Mouse (Mus musculus) bone marrow, adult 2 months (tissue): ENCODE results near the gene Erp29. TPM values are rescaled to one million over a fixed set of nuclear protein-coding genes. Genes with fewer than 3 reads are reported as not detected.

Experiments used
- H3K27ac ChIP-seq: fragments of 200-500 bp; 2 replicates; pipeline ENCODE4 v1.5.1; 2012; ENCODE audit warnings: low read depth, mild to moderate bottlenecking, control low read depth, inconsistent platforms, low read length; ENCODE audit not compliant: control insufficient read depth, poor library complexity, insufficient read depth
- H3K4me1 ChIP-seq: fragments of 200-500 bp; 2 replicates; pipeline ENCODE4 v1.6.1; 2011; ENCODE audit warnings: low read length; ENCODE audit not compliant: control insufficient read depth, insufficient read depth
- H3K4me3 ChIP-seq: fragments of 200-500 bp; replicated peaks from 2 replicates; pipeline ENCODE3; 2011; ENCODE audit warnings: mild to moderate bottlenecking, low read depth, low read length, control low read depth; ENCODE audit not compliant: control insufficient read depth
- CTCF ChIP-seq: fragments of 200-500 bp; IDR thresholded peaks from 2 replicates; pipeline ENCODE4 v1.5.1; 2011; ENCODE audit warnings: low read length, control low read depth; ENCODE audit not compliant: control insufficient read depth, insufficient read depth
- POLR2A ChIP-seq: fragments of 200-500 bp; IDR thresholded peaks from 2 replicates; pipeline ENCODE4 v1.6.1; 2011; ENCODE audit warnings: low read depth, mild to moderate bottlenecking, control low read depth, low read length, borderline replicate concordance; ENCODE audit not compliant: control insufficient read depth
- WGBS: fragments of 180-500 bp; shearing (Covaris S2); methylation state at CpG from one replicate; pipeline ENCODE4 v1.1.7; 2018; 5-methylcytosine and 5-hydroxymethylcytosine counted together
- polyA plus RNA-seq: library from polyadenylated mRNA; stranded (reverse); fragments of >200 nt; gene quantifications from 2 replicates; pipeline ENCODE4 v1.2.4, GENCODE M21; 2011; ENCODE audit warnings: low replicate concordance; ENCODE audit not compliant: missing spikeins, insufficient read depth, insufficient read length

The Erp29 gene
- polyA plus RNA-seq, 1 experiment, result 240 TPM

DNA sequence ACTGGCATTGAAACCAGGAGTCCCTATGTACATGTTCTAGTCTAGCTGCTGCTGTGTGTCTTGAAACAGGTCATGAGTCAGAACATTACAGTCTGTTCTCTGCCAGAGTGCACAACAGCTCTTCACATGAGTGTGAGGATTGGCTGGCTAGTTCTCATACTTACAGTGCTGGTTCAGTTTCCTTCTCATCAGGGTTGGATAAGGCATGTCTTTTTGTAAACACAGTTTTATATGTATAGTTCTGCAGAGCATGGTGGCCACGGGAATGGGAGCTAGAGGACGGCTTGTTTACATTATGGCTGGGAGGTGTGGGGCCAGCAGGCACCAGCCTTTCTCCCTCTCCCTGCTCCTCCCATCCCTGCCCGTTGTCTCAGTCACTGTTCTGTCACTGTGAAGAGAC, 17.3 kb upstream of the Erp29 start:
- Histone ChIP-seq H3K27ac (no peak overlapping the region), H3K4me1 (peaks cover 2% of the 10 kb centered on the region; the same call in 1 of the 2 replicates), H3K4me3 (no peak overlapping the region)
- no peak for TF ChIP-seq CTCF
- no peak for TF ChIP-seq POLR2A
- WGBS, result 62% methylated on average over 3 of the region's 3 CpGs

DNA sequence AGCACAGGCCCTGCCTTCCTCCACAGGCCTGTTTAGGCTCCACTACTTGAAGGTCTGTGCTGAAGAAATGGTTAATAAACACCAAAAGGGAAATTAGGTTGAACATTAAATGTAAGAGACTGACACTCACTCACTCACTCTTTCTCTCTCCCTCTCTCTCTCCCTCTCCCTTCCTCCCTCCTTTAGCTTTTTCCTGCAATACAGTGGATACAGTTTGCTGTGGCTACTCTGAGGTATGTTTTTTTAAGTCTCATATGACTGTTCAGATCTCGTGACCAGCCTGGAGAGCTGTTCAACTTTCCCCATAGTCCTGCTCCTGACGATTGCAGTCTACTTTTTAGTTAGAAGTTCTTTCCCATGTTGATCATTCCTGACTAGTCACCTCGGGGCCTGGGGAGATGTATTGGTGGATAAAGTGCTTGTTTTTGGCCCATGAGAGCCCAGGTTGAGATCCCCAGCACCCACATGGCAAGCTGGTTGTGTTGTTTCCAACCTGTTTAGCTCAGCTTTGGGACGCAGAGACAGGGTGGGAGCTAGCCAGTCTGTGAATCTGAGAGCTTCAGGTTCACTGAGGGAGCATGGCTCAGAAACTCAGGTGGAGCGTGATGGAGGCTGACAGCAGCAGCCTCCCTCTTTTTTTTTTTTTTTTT, 11.4 kb upstream of the Erp29 start:
- Histone ChIP-seq H3K4me3 (no peak overlapping the region), H3K4me1 (peaks cover 3% of the 10 kb centered on the region; the same call in 1 of the 2 replicates), H3K27ac (no peak overlapping the region)
- TF ChIP-seq POLR2A (no peak), CTCF (no peak)
- 81% methylated on average over 5 of the region's 5 CpGs for WGBS

DNA sequence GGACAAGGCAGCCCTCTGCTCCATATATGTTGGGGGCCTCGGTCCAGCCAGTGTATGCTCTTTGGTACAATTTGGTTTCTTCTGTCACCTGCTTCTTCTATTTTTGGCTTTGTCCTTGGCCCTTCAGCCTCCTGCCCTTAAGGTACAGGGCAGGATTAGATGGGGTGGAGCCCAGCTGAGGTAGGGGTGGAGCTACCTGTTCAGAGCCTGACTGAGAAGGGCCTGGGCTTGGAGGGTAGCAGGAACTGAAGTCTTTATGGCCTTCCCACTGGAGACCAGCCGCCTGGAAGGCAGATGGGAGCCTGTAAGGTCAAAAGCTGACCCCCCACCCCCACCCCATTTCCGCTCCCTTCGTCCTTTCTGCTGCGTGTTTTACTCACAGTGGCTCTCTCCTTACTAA, 10.7 kb upstream of the Erp29 start:
- TF ChIP-seq CTCF (no peak), POLR2A (no peak)
- no peak overlapping the region for H3K4me3 ChIP-seq
- H3K27ac ChIP-seq, result no peak overlapping the region
- 83% methylated on average over 5 of the region's 5 CpGs for WGBS
- peaks cover 3% of the 10 kb centered on the region; the same call in 1 of the 2 replicates for H3K4me1 ChIP-seq

DNA sequence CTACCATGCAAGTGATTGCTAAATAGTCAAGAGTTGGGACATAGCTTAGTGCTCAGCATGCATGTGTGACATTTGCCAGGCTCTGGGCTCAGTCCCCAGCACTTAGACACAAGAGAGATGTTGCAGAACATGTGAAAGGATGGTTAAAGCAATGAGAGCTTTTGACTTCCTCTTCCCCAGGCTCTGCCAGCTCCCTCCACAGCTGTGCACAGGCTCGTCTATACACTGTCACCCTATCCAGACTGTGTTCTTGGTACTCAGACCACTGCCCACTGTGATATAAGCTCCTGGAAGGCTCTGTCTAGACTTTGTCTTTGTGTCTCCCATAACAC, 9.8 kb upstream of the Erp29 start:
- 3% methylated on average over 1 of the region's 1 CpGs for WGBS
- Histone ChIP-seq H3K4me3 (no peak overlapping the region), H3K27ac (no peak overlapping the region), H3K4me1 (peaks cover 3% of the 10 kb centered on the region; the same call in 1 of the 2 replicates)
- TF ChIP-seq CTCF (no peak), POLR2A (no peak)

DNA sequence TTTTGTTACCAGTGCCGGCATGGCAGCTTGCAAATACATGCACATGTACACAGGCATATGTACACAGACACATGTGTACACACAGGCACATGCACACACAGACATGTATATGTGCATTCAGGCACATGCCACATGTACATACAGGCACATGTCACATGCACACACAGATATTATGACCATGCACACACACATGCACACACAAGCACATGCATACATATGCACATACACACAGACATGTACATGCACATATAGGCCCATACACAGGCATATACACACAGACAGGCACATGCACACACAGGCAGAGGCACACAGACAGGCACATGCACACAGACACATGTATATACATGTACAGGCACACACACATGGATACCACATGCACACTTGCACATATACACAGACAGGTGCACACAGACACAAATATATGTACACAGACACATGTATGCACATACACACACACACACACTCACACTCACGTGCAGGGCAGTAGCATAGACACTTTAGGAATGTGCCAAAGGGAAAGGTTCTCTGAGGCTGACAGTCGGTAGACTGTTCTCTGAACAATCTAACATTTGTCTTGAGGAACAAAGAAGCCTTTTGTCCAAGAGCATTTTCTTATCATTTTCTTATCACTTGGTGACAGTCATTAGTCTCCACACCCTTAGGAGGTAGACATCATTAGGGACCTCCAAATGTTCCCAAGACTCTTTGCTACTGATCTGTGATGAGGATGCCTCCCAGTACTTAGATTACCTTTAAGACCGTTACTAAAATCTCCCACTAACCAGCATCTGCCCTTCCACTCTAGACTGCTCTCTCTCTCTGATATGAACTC, 9.2 kb upstream of the Erp29 start:
- Histone ChIP-seq H3K4me1 (peaks cover 3% of the 10 kb centered on the region; the same call in 1 of the 2 replicates), H3K4me3 (no peak overlapping the region), H3K27ac (no peak overlapping the region)
- TF ChIP-seq POLR2A (no peak), CTCF (no peak)
- 66% methylated on average over 4 of the region's 4 CpGs for WGBS

DNA sequence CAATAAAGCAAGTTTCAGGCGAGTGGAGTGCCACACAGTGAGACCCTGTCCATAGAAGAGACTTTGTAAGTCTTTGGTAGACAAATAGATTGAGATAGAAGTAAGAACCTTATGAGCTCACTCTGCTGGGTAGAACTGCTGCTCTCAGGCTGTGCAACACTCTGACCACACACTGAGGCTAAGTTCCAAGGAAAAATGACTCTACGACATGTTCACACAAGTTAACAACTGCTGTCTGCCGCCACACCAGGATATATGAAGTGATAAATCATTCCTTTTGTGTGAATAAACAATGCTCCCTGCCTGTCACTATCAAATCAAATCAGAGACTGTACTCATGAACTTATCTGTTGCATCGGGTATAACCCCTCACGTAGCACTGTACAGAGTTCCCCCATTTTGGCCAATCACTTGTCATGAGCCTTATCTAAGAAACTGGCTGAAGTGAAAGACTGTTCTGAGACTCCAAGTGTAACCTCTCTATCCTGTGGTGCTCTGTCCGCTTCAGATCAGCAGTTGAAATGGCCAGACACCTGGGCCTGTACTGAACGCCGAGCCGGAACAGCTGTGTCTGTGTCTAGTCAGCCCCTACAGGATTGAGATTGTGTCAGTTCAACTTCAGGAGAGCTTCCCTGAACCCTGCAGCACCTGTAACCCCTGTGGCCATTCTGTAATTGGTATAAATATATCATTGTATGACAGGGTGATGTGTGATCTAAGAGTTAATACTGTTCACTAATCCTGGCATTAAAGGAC, 3.4 kb upstream of the Erp29 start:
- no peak overlapping the region for H3K4me3 ChIP-seq
- no peak overlapping the region for H3K27ac ChIP-seq
- 70% methylated on average over 9 of the region's 9 CpGs for WGBS
- TF ChIP-seq CTCF (no peak), POLR2A (no peak)
- H3K4me1 ChIP-seq, result no peaks in the 10 kb centered on the region; the same call in 1 of the 2 replicates

DNA sequence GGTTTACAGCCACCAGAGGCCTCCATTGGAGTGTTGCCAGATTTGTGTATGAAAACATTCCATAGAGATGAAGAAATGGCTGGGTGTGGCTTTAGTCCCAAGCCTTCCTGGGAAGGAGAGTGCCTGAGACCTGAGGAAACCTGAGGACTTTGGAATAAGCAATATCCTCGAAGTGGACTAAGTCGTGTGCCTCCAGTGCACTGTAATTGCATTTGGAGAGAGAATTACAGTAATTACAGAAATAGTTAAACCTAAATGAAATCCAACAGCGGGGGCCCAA, 2.1 kb upstream of the Erp29 start:
- 91% methylated on average over 3 of the region's 3 CpGs for WGBS
- TF ChIP-seq POLR2A (no peak), CTCF (no peak)
- Histone ChIP-seq H3K4me1 (peaks cover 3% of the 10 kb centered on the region), H3K4me3 (no peak overlapping the region), H3K27ac (no peak overlapping the region)
